Mouse (Mus musculus) Muller cell, postnatal 12 days (primary cell): ENCODE measurements around the gene Olfr815.
"Not testable (repeated sequence)": the region's sequence is repeated elsewhere in the genome, so short reads cannot be mapped to it uniquely, and the experiment has no call there.

Experiments used
- DNase-seq: peaks from one replicate; pipeline ENCODE4 v3.0.0-alpha.2; 2015; ENCODE audit errors: inconsistent ontology term

Gene Olfr815

DNA sequence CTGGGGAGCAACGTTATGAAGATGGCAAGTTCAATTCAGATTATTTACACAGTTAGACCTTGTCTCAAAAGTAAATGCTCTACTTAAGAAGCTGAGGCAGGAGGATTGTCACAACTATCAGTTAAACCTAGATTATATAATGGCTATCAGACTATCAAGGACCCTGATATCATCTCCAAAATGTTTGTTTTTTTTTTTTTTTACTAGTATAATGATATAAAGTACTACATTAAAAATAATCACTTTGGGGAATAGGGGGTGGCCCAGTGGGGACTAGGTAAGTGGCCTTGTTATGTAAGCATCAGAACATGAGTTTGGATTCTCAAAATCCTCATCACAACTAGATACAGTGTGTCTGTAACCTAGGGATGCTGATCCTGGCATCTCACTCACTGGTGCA is at the start of gene Olfr815:
Gene Olfr815 (minus strand): TSS at position 101 of the 400 bp plus-strand sequence.
- DNase-seq: not testable (repeated sequence)

- no peak for DNase-seq
Measured at GRCm38 (mm10) chr10:129949000-129949399, 43.3 kb upstream of the Olfr815 start, which contains the start of gene Olfr818. Gene Olfr818, minus strand, starts transcription at chr10:129949100.

DNA sequence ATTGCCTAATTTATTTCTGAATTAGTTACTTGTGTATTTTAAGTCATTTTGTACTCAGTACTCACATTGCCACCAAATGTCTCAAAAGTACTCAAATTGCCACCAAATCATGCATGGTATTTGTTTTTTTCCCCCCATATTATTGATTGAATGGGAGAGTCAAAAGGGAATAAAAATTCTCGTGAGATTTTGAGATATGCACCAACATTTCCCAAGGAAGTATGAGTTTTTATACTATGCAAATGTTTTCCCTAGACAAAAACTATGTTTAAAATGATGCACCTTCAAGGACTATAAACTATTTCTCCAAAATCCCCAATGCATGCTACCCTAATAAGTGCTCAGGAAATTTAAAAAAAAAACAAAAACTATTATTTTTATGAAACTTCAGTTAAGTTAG is 9.8 kb upstream of the Olfr815 start, which contains the start of gene Olfr816:
Gene Olfr816 (minus strand): TSS at position 101 of the 400 bp plus-strand sequence.
- no peak for DNase-seq

DNA sequence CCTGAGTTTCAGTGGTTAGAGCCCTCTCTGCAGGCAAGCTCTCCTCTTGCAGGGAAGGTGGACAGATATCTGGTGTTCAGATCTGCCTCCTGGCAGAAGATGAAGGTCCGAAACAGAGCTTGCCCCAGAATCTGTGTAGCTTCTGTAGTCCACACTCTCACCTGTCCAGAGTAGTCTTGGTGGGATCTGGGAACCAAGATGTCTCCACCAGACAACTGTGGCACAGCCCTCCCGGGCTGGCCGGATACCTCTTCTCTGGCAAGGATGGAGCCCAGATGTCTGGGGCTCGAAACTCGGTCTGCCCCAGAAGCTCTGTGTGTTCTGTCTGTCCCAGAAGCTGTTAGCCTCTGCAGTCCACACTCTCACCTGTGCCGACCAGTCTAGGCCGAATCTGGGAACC is 19.7 kb downstream of the Olfr815 start:
- no peak for DNase-seq

DNA sequence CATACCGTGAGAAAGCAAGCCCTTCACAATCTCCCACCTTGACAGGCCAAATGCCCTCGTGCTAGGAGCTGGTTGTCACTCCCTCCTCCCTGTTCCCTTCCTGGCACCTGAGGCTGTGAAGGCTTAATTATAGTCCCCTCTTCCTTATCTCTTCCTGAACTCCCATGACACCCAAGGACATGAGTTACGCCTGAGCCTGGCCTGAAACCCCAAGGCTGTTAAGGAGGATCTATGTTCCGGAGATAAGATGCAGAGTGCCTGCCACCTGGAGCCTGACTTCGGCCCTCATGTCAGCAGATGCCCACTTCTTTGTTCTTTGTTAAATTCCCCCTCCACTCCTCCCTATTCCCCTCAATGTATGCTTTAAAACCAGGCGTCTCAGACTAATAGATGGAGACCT is 20.2 kb downstream of the Olfr815 start:
- DNase-seq: not testable (repeated sequence)

DNA sequence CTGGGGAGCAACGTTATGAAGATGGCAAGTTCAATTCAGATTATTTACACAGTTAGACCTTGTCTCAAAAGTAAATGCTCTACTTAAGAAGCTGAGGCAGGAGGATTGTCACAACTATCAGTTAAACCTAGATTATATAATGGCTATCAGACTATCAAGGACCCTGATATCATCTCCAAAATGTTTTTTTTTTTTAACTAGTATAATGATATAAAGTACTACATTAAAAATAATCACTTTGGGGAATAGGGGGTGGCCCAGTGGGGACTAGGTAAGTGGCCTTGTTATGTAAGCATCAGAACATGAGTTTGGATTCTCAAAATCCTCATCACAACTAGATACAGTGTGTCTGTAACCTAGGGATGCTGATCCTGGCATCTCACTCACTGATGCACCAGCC is 25.9 kb downstream of the Olfr815 start, which contains the start of gene Olfr814:
Gene Olfr814 (minus strand): TSS at position 101 of the 400 bp plus-strand sequence.
- DNase-seq: not testable (repeated sequence)

GRCm38 (mm10) chr10:129855067-129855466 is 50.6 kb downstream of the Olfr815 start, which contains the start of gene Olfr813:
Gene Olfr813, plus strand, starts transcription at chr10:129855367.
- DNase-seq: no peak
